Mouse (Mus musculus) cerebellum, postnatal 25 days (tissue): ENCODE measurements around the gene Scamp2.

ENCODE experiments used
- DNase-seq, 2 experiments: peaks; one replicate each; pipeline ENCODE4 v3.0.0; 2021; ENCODE audit warnings: mixed read lengths in 2 of 2

Gene Scamp2

DNA sequence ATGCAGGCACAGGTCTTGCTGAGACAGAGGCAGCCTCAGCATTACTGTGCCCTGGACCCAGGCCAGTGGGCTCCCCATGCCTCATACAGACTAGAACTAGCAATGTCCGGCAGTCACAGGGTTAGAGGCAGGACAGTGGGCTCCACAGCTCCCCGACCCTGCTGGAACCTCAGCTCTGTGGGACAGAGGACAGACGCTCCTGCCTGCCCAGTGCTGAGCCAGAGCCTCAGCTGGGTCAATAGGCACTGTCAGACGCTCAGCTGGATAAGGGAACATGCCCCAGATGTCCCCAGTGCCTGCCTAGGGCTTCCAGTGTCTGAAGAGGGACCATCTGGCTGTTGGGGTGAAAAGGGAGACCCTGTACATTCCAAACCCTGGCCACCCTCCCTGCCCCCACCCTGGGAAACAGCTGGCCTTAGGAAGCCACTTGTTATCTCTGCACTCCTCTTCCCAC is 37.2 kb downstream of the Scamp2 start:
- DNase-seq = peak in 1 of 2 experiments; percentile 34

DNA sequence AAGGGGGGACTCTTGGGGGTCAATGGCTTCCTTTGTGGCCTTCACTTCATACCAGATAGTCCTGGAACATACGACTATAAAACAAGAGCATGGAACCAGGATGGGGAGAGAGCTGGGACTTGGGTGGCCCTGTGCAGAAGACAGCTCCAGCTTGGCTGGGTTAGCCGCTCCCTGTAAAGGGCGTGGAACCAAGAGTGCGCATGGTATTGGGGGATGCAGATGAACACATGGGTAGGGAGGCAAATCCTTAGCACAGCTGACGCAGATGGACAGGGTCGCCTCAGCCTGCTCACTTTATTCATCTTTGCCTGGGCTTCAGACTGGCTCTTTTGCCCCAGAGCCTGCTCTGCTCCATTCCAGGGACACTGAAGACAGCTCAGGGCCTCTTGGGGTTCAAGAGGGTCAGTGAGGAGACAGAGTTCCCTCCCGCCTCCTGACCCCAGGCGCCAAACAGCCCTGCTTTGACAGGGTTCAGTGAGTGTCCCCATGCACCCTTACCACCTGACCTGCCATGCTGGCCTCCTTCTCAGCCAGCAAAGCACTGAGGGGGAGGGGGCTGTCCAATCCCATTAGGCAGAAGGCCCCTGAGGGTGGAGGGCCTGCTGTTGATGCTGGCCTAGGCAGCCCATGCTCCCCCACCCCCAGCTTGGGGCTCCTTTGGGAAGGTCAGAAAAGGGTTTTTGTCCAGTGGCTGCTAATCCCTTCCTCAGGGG is 38.3 kb downstream of the Scamp2 start:
- DNase-seq = no peak

DNA sequence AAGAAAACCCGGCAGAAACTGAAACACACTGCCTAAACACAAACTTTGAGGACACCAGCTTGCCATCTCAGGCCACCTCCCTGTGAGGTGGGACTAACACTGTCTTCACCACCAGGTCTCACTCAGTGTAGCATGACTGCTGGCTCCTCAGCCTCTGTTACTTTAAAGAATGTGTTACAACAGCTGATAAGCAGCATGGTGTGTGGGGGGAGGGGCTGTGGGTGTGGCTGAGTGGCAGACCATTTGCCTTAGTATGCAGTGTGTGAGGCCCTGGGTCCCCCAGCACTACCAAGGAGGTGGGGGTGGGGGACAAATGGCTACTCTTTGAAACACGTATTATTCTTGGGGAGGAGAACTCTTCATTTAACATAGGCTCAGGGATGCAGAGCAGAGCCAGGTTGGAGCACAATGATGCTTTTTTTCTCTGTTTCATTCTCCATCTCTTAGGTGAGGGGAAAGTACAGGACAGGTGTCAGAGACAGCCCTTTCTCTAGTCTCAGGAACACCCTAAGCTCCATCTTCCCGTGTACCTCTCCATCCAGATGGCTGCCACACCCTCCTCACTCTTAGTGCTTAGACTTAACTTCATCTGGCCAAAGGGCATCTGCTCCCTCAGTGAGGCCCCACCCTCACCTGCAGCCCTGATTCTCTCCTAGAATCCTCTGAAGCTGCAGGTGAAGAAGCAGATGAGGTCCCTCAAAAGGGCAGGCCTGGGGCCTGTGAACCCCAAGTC is 40.0 kb downstream of the Scamp2 start:
- DNase-seq = peak in 1 of 2 experiments; percentile 36

DNA sequence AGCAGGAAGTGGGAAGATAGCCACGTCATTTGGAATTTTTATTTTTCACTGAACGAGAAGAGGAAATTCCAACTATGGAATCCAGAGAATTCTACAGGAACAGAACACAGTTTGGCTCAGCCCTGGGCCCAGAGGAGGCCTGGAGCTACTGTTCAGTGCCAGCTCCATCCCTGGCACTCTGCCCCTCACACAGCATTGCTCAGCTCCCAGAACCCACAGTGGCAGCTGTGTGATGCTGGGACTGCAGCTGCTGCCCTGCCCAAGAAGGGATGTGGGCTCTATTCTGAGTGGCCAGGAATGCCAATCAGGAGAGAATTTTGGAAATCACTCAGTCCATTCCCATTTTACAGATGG is 40.6 kb downstream of the Scamp2 start:
- peak; percentile 53 to 71 for DNase-seq

DNA sequence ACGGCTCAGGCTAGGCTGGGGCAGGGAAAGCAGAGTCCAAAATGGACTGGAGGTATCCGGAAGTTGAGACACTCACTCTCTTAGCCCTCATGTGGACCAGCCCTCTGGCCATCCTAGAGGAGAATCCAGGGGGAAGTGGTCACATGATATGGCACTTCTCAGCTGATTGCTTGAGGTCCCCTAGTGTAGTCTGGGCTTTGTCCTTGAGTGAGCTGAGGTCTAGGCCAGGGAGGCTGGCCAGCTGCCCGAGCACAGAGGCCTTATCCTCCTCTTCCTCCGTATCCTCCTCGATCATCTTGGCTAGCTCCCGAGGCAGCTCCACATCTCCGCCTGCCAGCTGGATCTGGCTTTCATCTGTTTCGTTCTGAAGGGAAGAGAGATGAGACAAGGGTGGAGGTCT is 41.4 kb downstream of the Scamp2 start:
- DNase-seq = no peak

DNA sequence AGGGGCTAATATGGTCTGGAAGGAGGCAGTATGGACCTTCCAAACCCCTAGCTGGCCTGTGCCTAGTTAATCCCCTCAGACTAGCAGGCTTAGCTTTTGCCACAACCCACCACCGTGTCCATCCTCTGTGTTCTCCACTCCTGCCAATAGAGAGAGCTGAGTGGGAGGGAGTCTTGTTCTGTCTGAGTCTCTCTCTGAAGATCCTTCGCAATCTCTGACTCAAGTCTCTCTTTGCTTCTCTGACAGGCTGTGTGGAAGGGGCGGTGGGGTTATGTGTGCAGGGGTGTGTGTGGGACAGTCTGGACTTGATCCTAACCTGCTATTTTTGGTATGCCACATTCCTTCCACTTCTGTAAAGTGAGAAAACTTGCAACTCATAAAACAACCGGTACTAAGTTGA is 44.1 kb downstream of the Scamp2 start:
- DNase-seq = no peak

DNA sequence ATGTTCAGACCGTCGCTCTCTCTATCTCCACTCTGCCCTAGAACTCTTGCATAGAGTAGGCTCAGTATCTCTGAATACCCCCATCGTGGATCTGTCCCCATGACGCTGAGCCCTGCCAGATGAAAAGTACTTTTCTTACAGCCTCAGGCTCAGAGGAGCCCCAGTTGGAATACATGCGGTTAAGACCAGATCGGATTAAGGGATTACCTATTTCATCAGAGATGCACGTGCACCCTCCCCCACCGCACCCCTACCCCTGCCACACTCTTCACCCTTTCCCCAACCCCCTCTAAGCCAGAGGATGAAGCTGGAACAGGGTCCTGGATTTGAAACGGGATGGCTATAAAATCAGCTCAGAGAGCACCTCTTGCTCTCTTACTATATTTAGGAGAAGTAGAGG is 44.8 kb downstream of the Scamp2 start:
- DNase-seq = no peak

DNA sequence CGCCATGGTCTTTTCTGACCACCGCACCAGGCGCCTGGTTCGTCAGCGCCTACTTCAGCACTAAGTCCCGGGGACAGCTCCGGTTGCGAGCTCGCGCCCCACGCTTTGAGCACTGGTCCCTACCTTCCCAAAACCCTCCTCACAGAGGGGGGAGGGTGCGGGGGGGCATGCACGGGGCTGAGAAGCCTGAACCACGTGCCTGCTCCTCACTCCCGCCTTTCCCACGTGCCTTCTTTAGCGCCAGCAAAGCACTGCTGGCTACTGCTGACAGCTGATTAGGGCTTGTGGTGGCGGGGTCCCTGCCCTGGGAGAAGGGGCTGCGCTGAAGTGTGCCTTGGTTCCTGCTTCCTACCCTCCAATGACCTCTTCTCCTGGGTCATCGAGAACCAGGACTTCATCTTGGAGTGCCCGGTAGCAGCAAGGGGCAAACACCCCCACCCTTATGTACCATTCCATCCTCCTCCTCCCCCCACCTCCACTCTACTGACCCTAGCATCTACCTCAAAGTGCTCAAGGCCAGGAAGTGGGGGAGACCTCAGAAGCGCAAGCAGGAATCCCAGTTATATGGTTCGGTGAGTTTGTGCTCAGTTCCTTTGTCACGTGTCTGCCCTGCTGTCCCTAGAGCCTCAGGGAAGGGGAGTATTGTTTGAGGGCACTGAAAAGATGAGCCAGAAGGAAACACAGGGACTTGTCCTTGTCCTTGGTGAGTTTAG is 45.6 kb downstream of the Scamp2 start, which contains the start of gene Cplx3:
TSS of gene Cplx3 (minus strand) at position 143 of the 713 bp plus-strand sequence.
- DNase-seq = peak in 1 of 2 experiments; percentile 42

DNA sequence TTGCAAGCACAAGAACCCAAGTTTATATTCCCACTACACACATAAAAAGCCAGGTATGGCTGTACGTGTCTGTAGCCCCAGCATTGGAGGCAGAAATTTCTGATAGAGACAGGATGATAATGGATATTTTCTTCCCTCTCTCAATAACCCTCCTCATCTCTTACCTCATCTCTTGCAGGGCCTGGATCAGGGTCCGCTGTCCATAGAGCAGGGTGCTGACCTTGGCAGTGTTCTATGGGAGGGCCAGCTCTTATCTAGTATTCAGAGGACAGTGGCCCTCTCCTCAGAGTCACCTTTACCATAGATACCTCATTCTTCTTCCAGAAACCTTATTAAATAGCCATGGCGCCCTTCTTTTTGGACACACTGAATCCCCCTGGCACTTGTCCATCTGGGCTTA is 49.1 kb downstream of the Scamp2 start:
- DNase-seq = no peak

DNA sequence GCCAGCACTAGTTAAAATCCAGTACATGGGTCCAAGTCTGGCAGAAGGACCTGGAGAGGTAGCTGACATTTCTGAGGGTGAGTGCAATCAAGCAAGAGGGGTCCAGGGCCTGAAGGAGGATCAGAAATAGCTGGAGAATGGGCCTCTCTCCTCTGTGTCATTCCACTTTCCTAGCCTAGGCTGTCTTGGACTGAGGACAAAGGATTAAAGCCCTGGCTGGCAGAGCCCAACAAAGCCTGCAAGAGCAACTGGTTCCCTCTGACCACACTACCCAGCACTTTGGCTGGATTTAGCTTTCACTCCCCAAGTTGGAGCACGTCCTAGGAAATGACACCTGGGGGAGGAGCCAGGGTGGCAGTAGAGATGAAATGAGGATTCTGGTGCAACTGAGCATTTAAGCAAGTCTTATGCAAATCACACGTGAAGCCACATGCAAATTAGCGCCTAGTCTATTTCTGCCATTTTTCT is 49.6 kb downstream of the Scamp2 start:
- DNase-seq = peak; percentile 63 to 64

DNA sequence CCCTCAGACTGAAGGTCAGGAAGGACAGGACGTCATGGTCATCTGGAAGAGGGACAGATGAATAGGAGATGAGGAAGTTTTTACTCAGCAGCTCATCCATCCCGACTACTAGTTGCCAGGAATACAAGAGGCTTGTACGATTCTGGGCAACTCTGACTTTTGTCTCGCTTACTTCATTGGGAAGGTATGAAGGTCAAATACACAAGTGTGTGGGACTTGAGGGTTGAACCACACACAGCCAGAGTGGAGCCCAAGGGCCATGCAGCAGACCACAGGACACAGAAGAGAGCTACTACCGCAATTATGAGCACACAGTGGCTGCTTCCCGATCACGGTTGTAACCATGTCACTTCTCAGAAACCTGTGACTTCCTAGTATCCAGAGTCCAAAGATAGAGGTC is 51.8 kb downstream of the Scamp2 start:
- DNase-seq = no peak

DNA sequence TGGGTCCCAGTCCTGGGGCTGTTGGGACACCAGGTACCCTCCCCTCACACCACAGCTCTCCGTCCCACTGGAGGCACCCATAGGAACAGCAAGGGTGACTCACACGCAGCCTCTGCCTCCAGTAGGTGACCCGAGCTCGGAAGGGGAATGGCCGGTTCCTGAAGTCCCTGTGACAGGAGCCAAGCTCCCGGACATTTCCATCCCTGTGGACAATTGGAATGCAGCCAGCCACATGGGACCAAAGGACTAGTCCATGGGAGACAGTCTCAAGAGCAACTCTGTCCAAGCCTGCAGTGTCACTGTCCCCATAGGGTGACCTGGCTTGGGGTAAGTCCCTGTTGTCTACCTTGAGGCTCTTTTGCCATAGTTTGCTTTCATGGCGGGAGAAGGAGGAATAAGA is 53.2 kb downstream of the Scamp2 start:
- peak in 1 of 2 experiments; percentile 40 for DNase-seq

DNA sequence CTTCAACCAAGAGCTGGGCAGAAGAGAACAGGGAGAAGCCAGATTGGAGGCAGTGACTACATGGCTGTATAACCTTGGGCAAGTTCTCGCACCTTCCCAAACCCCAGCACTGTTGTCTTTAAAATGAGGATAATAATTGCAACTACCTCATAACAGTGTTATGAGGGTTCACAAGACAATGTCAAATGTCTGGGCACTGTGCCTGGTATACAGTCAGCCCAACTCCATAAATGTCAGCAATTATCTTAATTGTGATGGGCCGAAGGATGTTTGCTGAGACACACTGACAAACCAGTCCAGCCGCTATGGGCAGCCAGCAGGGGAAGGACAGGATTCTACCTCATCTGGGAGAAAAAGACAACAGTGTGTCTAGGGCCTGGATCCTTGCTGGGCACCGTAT is 54.0 kb downstream of the Scamp2 start:
- DNase-seq = no peak

DNA sequence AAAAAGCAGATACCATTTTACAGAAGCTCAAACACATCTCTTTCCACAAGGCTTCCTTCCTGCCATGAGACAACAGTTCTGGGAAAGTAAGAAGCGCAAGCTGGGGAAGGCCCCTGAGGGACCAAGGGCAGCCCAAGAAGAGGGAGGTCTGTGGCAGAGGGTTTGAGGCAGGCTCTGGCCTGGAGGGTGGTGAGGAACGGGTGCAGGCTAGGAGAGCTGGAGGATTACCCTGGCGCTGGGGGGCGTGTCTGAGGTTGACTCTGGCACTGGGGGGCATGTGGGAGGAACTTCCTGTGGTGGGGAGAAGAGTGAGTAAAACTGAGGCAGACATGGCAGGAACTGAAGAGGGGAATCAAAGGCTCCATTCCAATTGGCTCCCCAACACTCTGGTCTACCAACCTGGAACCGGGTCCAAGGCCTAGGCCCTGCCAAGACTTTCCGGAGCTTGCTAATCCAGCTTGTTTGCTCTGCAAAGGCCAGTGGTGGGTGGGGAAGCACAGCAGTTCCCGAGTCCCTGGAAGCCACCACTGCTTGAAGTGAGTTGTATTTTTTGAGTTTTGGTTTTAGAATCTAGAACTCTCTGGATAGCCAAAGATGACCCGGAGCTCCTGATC is 56.9 kb downstream of the Scamp2 start:
- no peak for DNase-seq

DNA sequence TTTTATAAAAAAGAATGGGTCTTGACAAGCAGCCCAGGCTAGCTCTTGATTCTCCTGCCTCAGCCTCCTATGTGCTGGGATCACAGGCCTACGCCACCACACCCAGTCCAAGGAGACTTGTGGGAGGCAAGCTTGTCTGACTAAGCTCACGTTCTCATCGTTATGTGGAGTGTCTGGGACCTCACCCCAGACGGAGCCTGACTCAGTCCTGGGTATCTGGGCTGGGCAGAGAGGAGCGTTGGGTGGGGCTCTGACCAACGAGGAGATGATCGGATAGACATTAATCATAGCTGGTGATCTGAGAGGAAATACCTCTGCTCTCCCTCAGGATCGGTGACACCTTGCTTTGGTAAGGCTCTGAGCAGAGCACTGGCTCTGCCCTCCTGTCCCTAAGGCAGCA is 58.1 kb downstream of the Scamp2 start:
- no peak for DNase-seq

DNA sequence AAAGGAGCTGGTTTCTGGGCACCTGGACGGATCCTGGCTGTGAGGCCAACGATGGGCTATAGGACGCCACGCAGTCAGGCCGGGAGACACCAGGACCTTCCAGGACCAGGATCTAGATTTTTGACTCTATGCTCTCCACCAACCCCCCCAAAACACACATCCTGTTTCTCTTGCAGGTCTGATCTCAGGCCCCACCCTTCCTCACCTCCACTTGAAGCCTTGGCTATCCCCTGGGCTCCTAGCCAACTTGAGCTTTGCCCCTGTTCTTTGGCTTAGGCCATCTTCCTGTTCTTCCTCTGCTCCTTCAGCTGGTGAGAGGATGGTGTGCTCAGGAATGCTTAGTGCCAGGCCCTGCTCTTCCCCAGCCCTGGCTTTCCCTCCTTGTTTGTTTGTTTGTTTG is 59.9 kb downstream of the Scamp2 start, which contains the start of gene Lman1l:
TSS of gene Lman1l (minus strand) at position 101 of the 400 bp plus-strand sequence.
- no peak for DNase-seq

DNA sequence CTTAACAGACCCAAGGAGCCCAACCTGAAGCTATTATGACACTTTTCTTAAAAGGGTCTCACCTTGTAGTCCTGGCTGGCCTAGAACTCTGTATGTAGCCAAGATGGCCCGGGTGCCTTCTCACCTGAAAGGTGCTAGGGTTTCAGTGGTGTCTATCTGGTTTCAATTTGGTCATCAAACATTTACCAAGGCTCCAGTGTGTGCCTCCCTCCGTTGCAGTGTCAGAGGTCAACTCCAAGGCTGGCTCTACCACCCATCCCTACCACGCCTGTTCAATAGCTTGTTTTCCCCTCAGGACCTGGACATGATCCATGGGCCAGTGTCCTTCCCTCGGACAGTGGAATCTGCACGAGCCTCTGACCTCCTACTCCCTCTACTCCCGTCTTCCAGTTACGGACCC is 63.6 kb downstream of the Scamp2 start:
- no peak for DNase-seq

DNA sequence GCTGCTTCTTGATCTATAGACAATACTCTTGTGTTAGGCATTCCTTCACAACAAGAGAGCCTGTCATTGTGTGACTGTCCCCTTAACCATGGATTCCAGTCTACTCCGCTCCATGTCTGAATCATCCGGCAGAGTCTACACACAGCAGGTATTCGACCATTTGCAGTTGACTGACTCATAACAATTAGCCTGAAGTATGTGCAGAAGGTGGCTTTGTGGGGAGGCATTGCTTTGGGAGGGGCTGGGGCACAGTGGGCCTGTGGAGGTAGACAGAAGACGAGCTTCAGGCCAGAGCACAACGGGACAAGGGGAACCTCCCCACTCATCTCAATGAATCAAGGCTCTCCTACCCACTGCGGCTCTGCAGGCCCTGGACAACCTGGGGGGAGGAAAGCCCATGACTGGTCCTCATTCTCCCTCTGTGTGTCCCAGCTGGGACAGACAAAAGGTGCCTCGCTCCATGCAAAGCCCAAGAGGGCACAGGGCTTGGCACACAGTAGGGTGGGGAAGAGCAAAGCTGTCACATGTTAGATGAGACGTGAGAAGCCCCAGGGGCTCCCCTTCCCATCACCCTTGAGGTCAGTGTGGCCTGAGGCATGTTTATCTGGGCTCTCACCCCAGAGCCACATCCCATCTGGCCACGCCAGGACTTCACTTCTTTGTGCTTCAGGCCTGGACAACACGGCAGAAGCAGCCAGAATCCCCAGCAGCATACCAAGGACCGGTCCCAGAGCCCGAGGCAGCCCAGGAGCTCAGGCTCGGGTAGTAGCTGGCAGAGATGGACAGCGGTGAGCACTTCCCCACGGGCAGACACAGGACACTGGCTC is 65.1 kb downstream of the Scamp2 start:
- DNase-seq = peak in 1 of 2 experiments; percentile 63

DNA sequence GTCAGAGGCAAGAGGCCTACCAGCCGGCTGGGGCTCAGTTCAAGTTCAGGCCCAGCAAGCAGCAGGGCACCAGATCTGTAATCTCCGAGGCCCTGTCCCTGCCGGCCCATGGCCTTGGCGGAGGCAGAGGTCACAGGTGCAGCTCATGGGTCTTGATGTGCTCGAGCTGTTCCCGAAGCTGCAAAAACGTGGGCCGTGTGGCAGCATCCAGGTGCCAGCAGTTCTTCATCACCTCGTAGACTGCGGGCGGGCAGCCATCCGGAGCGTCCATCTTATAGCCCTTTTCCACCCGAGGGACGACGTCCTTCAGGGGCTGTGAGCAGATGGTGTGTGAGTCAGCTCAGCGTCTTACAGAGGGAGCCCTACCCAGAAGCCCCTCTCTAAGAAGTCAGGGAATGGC is 66.4 kb downstream of the Scamp2 start:
- no peak for DNase-seq

DNA sequence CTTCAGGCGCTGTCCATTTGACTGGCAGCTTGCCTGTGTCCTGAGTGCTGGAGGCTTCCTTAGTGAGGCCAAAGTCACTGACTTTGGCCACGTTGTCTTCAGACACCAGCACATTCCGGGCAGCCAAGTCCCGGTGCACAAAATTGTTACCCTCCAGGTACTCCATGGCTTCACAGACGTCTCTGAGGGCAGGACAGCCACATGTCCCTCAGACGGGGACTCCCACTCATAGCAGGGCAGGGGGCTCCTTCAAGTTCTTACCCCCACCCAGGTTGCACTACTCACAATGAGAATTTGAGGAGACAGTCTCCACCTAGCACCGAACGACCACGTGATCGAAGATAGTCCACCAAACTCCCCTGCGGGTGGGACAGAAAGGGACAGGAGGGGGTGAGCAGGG is 67.1 kb downstream of the Scamp2 start:
- no peak for DNase-seq

DNA sequence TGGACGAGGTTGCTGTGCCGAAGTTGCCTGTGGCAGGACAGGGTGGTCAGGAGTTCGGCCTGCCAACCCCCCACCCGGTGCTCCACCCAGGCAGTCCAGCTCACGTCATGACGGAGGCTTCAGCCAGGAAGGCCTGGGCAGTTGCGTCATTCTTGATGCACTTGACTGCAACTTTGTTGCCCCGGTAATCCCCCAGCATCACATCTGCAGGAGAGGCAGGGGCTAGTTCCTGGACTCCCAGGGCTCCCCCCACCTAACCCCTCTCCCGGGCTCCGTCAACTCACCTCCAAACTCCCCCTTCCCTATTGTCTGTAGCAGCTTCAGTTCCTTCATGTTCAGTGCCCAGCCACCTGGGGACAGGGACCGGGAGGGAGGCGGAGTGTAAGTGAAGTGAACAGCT is 68.0 kb downstream of the Scamp2 start:
- DNase-seq = no peak
